Mouse (Mus musculus): ENCODE results near the gene Vapb.

GRCm38 (mm10) chr2:173714620-173715218, 22.6 kb upstream of the Vapb start:
- TF ChIP-seq CTCF (IDR thresholded peaks at IDR 0.05; ENCODE audit: low read depth) (no peak), EP300 (IDR thresholded peaks at IDR 0.05; ENCODE audit: low read depth) (no peak)

Data from liver, postnatal 0 days (tissue).